Mouse (Mus musculus) midbrain, embryonic 10.5 days (tissue): ENCODE data around the gene Obsl1. TPM values are rescaled to one million over a fixed set of nuclear protein-coding genes. Genes with fewer than 3 reads are reported as not detected.

Source experiments
- DNase-seq: peaks from one replicate; pipeline ENCODE4 v3.0.0-alpha.2; 2017; ENCODE audit warnings: low spot score
- H3K27ac ChIP-seq: fragments of 300-500 bp; sonication (generic); replicated peaks from 2 replicates; pipeline ENCODE4 v1.5.1; 2016; ENCODE audit warnings: mild to moderate bottlenecking
- H3K27me3 ChIP-seq: fragments of 300-500 bp; sonication (generic); 2 replicates; pipeline ENCODE4 v1.6.1; 2016; ENCODE audit warnings: low read depth, mild to moderate bottlenecking; ENCODE audit not compliant: poor library complexity, severe bottlenecking
- H3K36me3 ChIP-seq: fragments of 300-500 bp; sonication (generic); 2 replicates; pipeline ENCODE4 v1.6.1; 2016; ENCODE audit warnings: mild to moderate bottlenecking, moderate library complexity
- H3K4me1 ChIP-seq: fragments of 300-500 bp; sonication (generic); 2 replicates; pipeline ENCODE4 v1.6.1; 2016
- H3K4me3 ChIP-seq: fragments of 300-500 bp; sonication (generic); 2 replicates; pipeline ENCODE4 v1.5.1; 2016; ENCODE audit warnings: mild to moderate bottlenecking, moderate library complexity
- H3K9me3 ChIP-seq: fragments of 300-500 bp; sonication (generic); replicated peaks from 2 replicates; pipeline ENCODE4 v1.6.1; 2016; ENCODE audit warnings: mild to moderate bottlenecking
- WGBS: fragments of 180-500 bp; shearing (Covaris S2); methylation state at CpG from one replicate; pipeline ENCODE4 v1.1.7; 2016; 5-methylcytosine and 5-hydroxymethylcytosine counted together
- polyA plus RNA-seq: library from polyadenylated mRNA; unstranded; fragments of >200 nt; fragmentation: Nextera tagmentation; extraction: Ambion mirVana; gene quantifications from 2 replicates; pipeline ENCODE4 v1.2.1, GENCODE M21; 2016

Gene Obsl1
- polyA plus RNA-seq, result 35.2 and 35.7 TPM in 2 replicates

DNA sequence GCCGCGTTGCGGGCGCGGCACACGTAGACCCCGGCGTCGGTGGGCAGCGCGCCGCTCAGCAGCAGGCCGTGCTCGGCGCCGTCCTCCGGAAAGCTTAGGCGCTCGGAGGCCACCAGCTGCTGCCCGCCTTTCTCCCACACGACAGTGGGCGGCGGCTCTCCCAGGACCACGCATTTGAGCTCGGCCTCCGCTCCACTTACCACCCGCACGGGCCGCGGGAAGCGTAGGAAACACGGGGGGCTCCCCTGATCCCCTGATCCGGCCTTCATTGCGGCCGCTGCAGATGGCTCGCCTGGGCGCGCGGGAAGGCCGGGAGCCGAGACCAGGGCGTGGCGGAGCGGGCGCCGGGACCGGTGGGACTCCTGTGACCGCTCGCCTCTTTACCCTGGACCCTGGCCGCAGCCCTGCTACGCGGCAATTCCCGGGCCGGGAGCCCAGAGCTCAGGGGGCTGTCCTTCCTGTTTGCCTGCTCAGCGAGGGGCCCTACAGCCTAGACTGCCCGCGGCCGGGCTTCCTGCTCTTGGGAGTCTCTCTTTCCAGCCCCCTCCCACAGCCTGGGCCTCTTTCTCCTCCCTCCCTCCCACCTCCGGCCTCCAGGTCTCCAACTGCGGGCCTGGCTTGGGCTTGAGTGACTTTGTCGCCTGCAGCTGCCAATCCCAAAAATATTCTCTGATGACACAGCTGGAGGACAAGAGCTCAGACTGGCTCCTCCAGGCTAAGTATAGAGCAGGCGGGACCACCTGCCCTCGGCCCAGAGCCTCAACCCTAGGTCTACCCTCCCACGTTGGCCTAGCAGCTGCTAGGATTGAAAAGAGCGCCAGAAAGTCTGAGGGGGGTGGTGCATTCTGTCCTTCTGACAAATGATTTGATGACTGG lies at the start of gene Obsl1:
Obsl1 (minus strand) TSS at position 497 of the 876 bp plus-strand sequence.
- Histone ChIP-seq H3K27me3 (peaks cover 74% of the 10 kb centered on the region), H3K9me3 (no peaks in the 10 kb centered on the region), H3K4me1 (peaks cover 68% of the 10 kb centered on the region), H3K27ac (peak within 1 kb of the TSS; percentile 97), H3K36me3 (peaks cover 27% of the 10 kb centered on the region), H3K4me3 (peak within 1 kb of the TSS; percentile 78)
- under 1% methylated on average over 65 of the region's 65 CpGs for WGBS
- peak; percentile 85 for DNase-seq

DNA sequence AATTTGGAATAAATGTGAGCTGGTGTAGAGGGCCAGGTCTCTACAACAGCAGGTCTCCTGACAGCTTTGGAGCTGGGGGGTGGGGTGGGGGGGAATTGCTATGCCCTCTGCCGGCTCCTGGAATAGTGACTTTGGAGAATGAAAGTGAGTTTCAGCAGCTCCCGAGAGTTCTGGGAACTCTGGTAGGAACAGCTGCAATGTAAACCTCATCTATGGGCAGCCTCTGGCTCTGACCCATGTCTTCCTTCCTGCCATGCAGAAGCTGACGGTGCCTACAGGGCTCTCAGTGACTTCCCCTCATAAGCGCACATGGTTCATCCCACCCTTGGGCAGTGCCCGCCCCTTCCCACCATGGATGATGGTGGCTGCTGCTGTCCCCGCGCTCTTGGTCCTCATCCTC lies 49.4 kb upstream of the Obsl1 start:
- DNase-seq, result no peak
- Histone ChIP-seq H3K9me3 (no peaks in the 10 kb centered on the region), H3K4me1 (peaks cover 19% of the 10 kb centered on the region), H3K36me3 (peaks cover 72% of the 10 kb centered on the region), H3K4me3 (no peak overlapping the region), H3K27ac (no peak overlapping the region), H3K27me3 (no peaks in the 10 kb centered on the region; the same call in 1 of the 2 replicates)
- WGBS, result 94% methylated on average over 7 of the region's 7 CpGs

DNA sequence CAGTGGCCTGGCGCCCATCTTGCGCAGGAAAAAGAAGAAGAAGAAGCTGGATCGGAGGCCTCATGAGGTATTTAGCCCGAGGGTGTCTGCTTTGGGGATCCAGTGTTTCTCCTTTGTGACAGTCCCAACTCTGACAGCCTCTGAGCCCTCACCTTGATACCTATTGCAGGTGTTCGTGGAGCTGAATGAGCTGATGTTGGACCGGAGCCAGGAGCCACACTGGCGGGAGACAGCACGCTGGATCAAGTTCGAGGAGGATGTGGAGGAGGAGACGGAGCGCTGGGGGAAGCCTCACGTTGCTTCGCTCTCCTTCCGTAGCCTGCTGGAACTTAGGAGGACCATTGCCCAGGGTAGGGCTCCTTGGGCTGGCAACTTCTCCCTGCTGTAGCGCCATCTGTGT lies 44.3 kb upstream of the Obsl1 start:
- peaks cover 19% of the 10 kb centered on the region for H3K27me3 ChIP-seq
- DNase-seq, result no peak
- no peaks in the 10 kb centered on the region for H3K9me3 ChIP-seq
- peaks cover 23% of the 10 kb centered on the region for H3K4me1 ChIP-seq
- H3K4me3 ChIP-seq, result no peak overlapping the region
- no peak overlapping the region for H3K27ac ChIP-seq
- H3K36me3 ChIP-seq, result peaks cover 68% of the 10 kb centered on the region
- WGBS, result 93% methylated on average over 14 of the region's 15 CpGs

DNA sequence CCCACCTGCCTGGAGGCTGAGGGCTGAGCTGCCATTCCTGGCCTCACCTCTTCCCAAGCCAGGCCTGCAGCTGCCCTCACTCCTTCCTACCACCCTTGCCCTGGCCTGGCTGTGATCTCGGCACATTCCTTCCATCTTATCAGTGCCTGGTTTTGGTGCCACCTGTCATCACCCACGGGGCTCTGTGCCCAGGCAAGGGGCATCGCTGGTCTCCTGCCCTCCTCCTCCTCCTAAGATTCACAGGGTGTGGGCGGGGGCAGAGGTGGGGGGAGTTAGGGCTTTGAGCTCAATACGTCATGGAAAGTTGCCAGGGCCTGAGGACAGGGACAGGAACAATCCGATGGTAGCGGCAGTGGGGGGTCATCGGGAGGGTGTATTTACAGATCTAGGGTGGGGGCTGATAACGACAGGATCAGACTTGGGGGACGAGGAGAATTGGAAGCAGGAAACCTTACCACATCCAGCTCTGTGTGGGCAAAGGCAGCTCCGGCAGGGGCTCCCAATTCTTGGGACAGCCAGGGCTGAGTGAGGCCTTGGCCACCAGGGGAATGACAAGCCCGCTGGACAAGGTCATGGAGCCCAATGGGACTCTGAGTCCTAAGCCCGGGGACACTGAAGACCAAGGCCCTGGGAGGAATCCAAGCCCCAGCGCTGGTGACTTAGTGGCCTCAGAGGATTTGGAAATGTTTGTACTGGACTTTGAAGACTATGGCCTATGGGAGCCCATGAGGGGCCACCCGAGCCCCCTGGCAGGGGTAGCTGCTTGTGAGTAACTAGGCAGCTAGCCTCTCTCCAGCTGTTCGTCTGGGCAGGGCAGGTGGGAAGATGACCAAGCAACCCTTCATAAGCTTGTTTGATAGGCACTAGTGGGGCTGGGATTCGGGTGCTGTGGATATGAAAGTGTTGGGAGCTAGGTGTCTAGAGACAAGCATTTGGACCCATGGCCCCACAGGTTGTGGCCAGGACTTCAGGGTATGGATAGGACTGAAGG lies 43.3 kb upstream of the Obsl1 start:
- no peaks in the 10 kb centered on the region for H3K9me3 ChIP-seq
- H3K27me3 ChIP-seq, result peaks cover 21% of the 10 kb centered on the region
- no peak overlapping the region for H3K4me3 ChIP-seq
- H3K27ac ChIP-seq, result no peak overlapping the region
- peaks cover 25% of the 10 kb centered on the region for H3K4me1 ChIP-seq
- H3K36me3 ChIP-seq, result peaks cover 58% of the 10 kb centered on the region
- 88% methylated on average over 17 of the region's 17 CpGs for WGBS
- DNase-seq, result no peak

DNA sequence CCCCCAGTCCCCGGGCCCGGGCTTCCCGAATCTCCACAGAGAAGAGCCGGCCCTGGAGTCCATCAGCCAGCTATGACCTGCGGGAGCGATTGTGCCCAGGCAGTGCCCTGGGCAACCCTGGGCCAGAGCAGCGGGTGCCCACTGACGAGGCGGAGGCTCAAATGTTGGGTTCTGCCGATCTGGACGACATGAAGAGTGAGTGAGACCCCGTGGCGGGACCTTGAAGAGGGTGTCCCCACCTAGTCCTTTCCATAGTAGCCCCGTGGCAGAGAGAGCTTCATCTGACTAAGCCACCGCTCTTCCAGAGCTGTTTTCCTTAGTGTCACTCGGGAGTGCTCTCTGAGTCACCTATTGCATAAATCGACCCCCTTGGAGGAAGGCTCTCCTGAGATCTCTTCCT lies 42.6 kb upstream of the Obsl1 start:
- DNase-seq, result no peak
- Histone ChIP-seq H3K4me1 (peaks cover 25% of the 10 kb centered on the region), H3K9me3 (no peaks in the 10 kb centered on the region), H3K4me3 (no peak overlapping the region), H3K36me3 (peaks cover 51% of the 10 kb centered on the region), H3K27ac (no peak overlapping the region), H3K27me3 (peaks cover 21% of the 10 kb centered on the region)
- 92% methylated on average over 17 of the region's 17 CpGs for WGBS

DNA sequence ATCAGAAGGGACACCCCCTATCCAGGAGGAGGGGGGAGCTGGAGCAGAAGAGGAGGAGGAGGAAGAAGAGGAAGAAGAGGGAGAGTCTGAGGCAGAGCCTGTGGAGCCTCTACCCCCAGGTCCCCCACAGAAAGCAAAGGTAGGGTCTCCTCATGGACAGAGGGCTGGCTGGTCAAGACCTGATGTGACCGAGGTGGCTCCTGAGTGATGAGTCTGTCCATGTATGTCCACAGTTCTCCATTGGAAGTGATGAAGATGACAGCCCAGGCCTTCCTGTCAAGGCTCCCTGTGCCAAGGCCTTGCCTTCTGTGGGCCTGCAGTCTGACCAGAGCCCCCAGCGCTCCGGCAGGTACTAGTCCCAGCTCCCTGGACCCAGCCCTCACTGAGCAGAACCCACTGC lies 41.8 kb upstream of the Obsl1 start:
- DNase-seq, result no peak
- Histone ChIP-seq H3K9me3 (no peaks in the 10 kb centered on the region), H3K27ac (0 out of 2 replicates have a peak overlapping the region, but pooled peaks have one; percentile 4), H3K4me1 (peaks cover 25% of the 10 kb centered on the region), H3K36me3 (peaks cover 43% of the 10 kb centered on the region), H3K27me3 (peaks cover 21% of the 10 kb centered on the region; the same call in 1 of the 2 replicates), H3K4me3 (no peak overlapping the region)
- 90% methylated on average over 3 of the region's 3 CpGs for WGBS

DNA sequence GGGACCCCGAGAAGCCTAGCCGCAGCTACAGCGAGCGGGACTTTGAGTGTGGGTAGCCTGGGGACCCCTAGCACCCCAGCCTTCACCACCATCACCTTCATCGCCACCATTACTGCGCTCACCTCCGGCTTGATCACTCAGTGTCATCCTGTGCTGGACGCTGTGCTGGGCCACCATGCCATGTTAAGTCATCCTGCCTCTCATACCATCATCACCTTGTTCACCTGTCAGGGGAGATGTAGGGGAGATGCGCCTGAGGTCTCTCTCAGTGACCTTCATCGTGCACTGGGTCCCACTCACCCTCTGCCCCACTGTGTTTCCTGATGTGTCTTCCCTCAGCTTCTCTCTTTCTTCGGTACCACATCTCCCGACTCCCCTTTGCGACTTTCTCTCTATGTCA lies 41.1 kb upstream of the Obsl1 start:
- peaks cover 36% of the 10 kb centered on the region for H3K36me3 ChIP-seq
- peak overlapping the region; percentile 82 for H3K4me3 ChIP-seq

DNA sequence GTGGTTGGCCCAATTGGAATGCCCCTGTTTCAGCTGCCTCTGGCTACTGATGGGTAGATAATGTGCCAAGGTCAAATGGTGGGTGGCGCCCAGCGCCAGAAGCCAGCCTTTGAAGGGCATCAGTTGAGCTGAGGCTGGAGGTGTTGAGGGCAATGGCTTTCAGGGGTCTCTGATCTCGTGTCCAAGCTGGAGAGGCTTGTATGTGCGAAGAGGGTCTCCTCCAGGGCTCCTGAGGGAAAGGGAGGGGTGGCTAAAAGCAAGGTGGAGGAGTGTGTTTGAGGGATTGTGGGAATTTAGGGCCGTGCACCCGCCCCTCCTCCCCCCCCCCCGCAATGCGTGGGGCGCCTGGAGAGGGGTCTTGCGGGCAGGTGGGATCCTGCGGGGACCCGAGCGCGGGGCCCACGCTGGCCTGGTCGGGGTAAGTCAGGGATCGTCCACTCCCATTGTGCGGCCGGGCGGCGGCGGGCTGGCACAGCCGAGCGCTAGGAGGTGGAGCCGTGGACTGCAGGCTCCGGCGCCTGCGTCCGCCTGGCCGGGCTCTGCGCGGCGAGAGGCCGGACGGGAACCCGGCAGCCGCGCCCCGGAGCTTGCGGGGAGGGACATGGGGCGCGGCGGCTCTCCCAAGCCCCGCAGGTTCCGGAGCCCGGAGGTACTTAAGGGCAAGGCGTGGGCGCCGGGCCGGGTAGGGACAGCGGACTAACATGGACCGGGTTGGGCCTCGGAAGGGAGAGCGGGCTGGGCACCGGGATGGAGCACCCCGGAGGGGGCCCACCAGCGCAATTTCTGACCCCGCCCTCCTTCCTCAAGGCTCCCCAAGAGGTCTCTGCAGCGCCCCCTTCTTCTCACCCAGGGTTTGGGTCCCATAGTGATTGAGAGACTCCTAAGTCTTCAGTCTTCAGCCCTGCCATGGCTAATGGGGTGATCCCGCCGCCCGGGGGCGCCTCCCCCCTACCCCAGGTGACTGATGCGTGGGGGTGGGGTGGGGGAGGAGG lies 40.0 kb upstream of the Obsl1 start, which contains the start of gene Slc4a3:
Slc4a3 (plus strand) TSS at position 302 of the 992 bp plus-strand sequence.
- WGBS, result under 1% methylated on average over 61 of the region's 64 CpGs
- DNase-seq, result peak; percentile 79
- H3K4me3 ChIP-seq, result peak within 1 kb of the TSS; percentile 82
- peaks cover 21% of the 10 kb centered on the region; the same call in 1 of the 2 replicates for H3K27me3 ChIP-seq
- H3K9me3 ChIP-seq, result no peaks in the 10 kb centered on the region
- peaks cover 25% of the 10 kb centered on the region for H3K4me1 ChIP-seq
- peak within 1 kb of the TSS; percentile 89 for H3K27ac ChIP-seq
- peaks cover 25% of the 10 kb centered on the region for H3K36me3 ChIP-seq

More for the DNA sequence above, 41.1 kb upstream of the Obsl1 start:
- H3K27me3 ChIP-seq, result peaks cover 21% of the 10 kb centered on the region; the same call in 1 of the 2 replicates
- WGBS, result 96% methylated on average over 13 of the region's 13 CpGs
- H3K27ac ChIP-seq, result peak overlapping the region; percentile 89
- no peaks in the 10 kb centered on the region for H3K9me3 ChIP-seq
- H3K4me1 ChIP-seq, result peaks cover 25% of the 10 kb centered on the region
- no peak for DNase-seq

DNA sequence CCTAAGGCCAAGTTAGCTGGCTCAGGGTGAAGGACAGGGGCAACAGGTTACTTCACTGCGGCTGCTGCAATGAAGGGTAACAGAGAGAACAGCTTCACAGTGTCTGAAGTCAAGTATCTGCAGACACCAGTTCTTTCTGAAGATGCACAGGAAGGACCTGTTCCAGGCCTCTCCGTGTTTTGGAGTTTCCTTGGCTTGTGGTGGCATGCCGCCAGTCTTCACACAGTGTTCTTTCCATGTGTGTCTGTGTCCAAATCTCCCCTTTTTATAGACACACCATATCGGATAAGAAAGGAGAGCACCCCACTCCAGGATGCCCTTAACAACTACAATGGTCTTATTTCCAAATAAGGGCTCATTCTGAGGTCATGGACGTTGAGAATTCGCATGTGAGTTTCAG lies 38.1 kb upstream of the Obsl1 start:
- Histone ChIP-seq H3K9me3 (no peaks in the 10 kb centered on the region), H3K27ac (no peak overlapping the region), H3K27me3 (peaks cover 21% of the 10 kb centered on the region; the same call in 1 of the 2 replicates), H3K4me1 (peaks cover 25% of the 10 kb centered on the region), H3K4me3 (no peak overlapping the region), H3K36me3 (peaks cover 6% of the 10 kb centered on the region)
- 89% methylated on average over 6 of the region's 6 CpGs for WGBS
- DNase-seq, result no peak

DNA sequence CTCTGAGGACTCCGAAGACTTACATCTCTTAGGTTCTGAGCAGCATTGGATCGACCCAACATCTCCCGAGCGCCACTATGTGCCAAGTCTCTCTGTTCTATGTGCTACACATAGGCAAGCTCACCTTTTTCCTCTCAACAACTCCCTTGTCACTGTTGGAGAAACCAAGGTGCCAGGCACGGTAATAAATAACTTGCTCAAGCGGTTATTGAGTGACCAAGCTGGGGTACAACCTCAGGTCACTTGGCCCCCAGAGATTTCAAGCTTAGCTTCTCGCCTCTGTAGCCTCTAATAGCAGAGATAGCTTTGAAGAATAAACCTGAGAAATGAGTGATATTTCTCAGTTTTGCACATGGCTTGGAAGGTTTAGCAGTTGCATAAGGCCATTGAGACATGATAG lies 35.2 kb upstream of the Obsl1 start:
- Histone ChIP-seq H3K4me3 (no peak overlapping the region), H3K4me1 (peaks cover 11% of the 10 kb centered on the region), H3K27ac (no peak overlapping the region), H3K9me3 (no peaks in the 10 kb centered on the region), H3K36me3 (peaks cover 6% of the 10 kb centered on the region), H3K27me3 (peaks cover 7% of the 10 kb centered on the region; the same call in 1 of the 2 replicates)
- WGBS, result 91% methylated on average over 7 of the region's 7 CpGs
- no peak for DNase-seq

DNA sequence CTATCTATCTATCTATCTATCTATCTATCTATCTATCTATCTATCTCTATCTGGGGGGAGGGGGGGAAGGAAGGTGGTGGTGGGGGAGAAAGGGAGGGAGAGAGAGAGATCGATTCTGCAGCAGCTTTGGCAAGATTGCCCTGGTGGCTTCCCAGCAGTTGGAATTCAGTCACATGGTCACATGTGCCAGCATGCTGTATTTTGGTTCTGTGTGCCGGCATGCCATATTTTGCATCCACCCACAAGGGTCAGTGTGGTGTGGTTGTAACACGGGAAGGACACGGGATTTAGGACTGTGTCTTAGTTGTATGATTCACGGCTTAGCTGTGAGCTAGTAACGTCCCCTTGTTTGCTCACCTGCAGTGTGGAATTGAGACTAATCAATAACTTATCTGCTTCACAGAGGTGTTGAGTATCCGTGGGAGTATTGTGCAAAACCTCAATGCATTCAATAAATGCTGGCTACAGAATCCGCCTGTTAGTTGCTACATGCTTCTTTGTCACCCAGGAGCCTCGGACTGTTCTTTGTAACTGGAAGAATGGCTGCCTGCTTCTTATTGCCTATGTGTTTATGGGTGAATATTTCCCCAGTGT lies 32.4 kb upstream of the Obsl1 start:
- H3K4me3 ChIP-seq, result no peak overlapping the region
- no peak for DNase-seq
- H3K27ac ChIP-seq, result no peak overlapping the region
- peaks cover 31% of the 10 kb centered on the region for H3K36me3 ChIP-seq
- no peaks in the 10 kb centered on the region for H3K9me3 ChIP-seq
- H3K4me1 ChIP-seq, result no peaks in the 10 kb centered on the region
- 85% methylated on average over 9 of the region's 9 CpGs for WGBS
- no peaks in the 10 kb centered on the region for H3K27me3 ChIP-seq
